Mouse (Mus musculus): ENCODE results near the gene Psma1. TPM values are rescaled to one million over a fixed set of nuclear protein-coding genes. Genes with fewer than 3 reads are reported as not detected.

The Psma1 gene
- polyA plus RNA-seq, 1 experiment from 2014 or later, result 242 TPM

- Histone ChIP-seq H3K4me3 (ENCODE audit: low read depth, low read length) (no peak overlapping the region), H3K9me3 (ENCODE audit: control insufficient read depth, low read length) (no peaks in the 10 kb centered on the region), H3K27me3 (ENCODE audit: control insufficient read depth, insufficient read depth, low read length) (no peaks in the 10 kb centered on the region), H3K27ac (replicated peaks) (no peak overlapping the region), H3K36me3 (ENCODE audit: control insufficient read depth, insufficient read depth, low read length) (no peaks in the 10 kb centered on the region), H3K4me1 (replicated peaks; ENCODE audit: control insufficient read depth, insufficient read depth) (no peaks in the 10 kb centered on the region), H3K4me2 (replicated peaks; ENCODE audit: low read depth) (no peak overlapping the region), H3K9ac (ENCODE audit: low read length) (no peak overlapping the region)
- DNase-seq (ENCODE audit: low spot score) (no peak), ATAC-seq (ENCODE audit: low FRiP score, low TSS enrichment) (no peak)
- no peak for TF ChIP-seq CTCF (IDR thresholded peaks at IDR 0.05; ENCODE audit: low read depth)
- no peak for TF ChIP-seq EP300 (optimal IDR thresholded peaks at IDR 0.05)
- 52% methylated on average over 4 of the region's 4 CpGs for WGBS
Observed at GRCm38 (mm10) chr7:114299247-114299646, 23.3 kb upstream of the Psma1 start.

GRCm38 (mm10) chr7:114294698-114295097, 18.8 kb upstream of the Psma1 start:
- no peak; the same call in 1 of the 2 replicates for ATAC-seq (ENCODE audit: low FRiP score, low TSS enrichment)
- Histone ChIP-seq H3K4me2 (replicated peaks; ENCODE audit: low read depth) (no peak overlapping the region), H3K36me3 (ENCODE audit: control insufficient read depth, insufficient read depth, low read length) (no peaks in the 10 kb centered on the region), H3K4me1 (replicated peaks; ENCODE audit: control insufficient read depth, insufficient read depth) (no peaks in the 10 kb centered on the region), H3K27ac (replicated peaks) (no peak overlapping the region), H3K4me3 (ENCODE audit: low read depth, low read length) (no peak overlapping the region), H3K9ac (ENCODE audit: low read length) (no peak overlapping the region), H3K9me3 (ENCODE audit: control insufficient read depth, low read length) (no peaks in the 10 kb centered on the region), H3K27me3 (ENCODE audit: control insufficient read depth, insufficient read depth, low read length) (no peaks in the 10 kb centered on the region)
- no peak for DNase-seq (ENCODE audit: low spot score)
- TF ChIP-seq CTCF (IDR thresholded peaks at IDR 0.05; ENCODE audit: low read depth) (peak; percentile 49), EP300 (optimal IDR thresholded peaks at IDR 0.05) (no peak)
- 84% methylated on average over 5 of the region's 5 CpGs for WGBS

- no peak for TF ChIP-seq CTCF (IDR thresholded peaks at IDR 0.05; ENCODE audit: low read depth)
- no peak for TF ChIP-seq EP300 (optimal IDR thresholded peaks at IDR 0.05)
- H3K36me3 ChIP-seq (ENCODE audit: control insufficient read depth, insufficient read depth, low read length), result no peaks in the 10 kb centered on the region
- H3K9me3 ChIP-seq (ENCODE audit: control insufficient read depth, low read length), result no peaks in the 10 kb centered on the region
- H3K27me3 ChIP-seq (ENCODE audit: control insufficient read depth, insufficient read depth, low read length), result no peaks in the 10 kb centered on the region
- H3K4me1 ChIP-seq (replicated peaks; ENCODE audit: control insufficient read depth, insufficient read depth), result no peaks in the 10 kb centered on the region
- H3K4me2 ChIP-seq (replicated peaks; ENCODE audit: low read depth), result no peak overlapping the region
- WGBS, result 77% methylated on average over 5 of the region's 5 CpGs
- no peak for ATAC-seq (ENCODE audit: low FRiP score, low TSS enrichment)
- no peak overlapping the region for H3K27ac ChIP-seq (replicated peaks)
- no peak for DNase-seq (ENCODE audit: low spot score)
- no peak overlapping the region for H3K9ac ChIP-seq (ENCODE audit: low read length)
- no peak overlapping the region for H3K4me3 ChIP-seq (ENCODE audit: low read depth, low read length)
Observed at GRCm38 (mm10) chr7:114293903-114294302, 18.0 kb upstream of the Psma1 start.

- Histone ChIP-seq H3K4me1 (replicated peaks; ENCODE audit: control insufficient read depth, insufficient read depth) (no peaks in the 10 kb centered on the region), H3K4me2 (replicated peaks; ENCODE audit: low read depth) (peak overlapping the region; percentile 49), H3K27ac (replicated peaks) (0 out of 2 replicates have a peak overlapping the region, but pooled peaks have one; percentile 36), H3K4me3 (ENCODE audit: low read depth, low read length) (peak overlapping the region; percentile 13; the same call in 1 of the 2 replicates), H3K9me3 (ENCODE audit: control insufficient read depth, low read length) (no peaks in the 10 kb centered on the region), H3K36me3 (ENCODE audit: control insufficient read depth, insufficient read depth, low read length) (no peaks in the 10 kb centered on the region), H3K27me3 (ENCODE audit: control insufficient read depth, insufficient read depth, low read length) (no peaks in the 10 kb centered on the region), H3K9ac (ENCODE audit: low read length) (peak overlapping the region; percentile 0; the same call in 1 of the 2 replicates)
- TF ChIP-seq CTCF (IDR thresholded peaks at IDR 0.05; ENCODE audit: low read depth) (no peak), EP300 (optimal IDR thresholded peaks at IDR 0.05) (no peak)
- peak; percentile 70 for DNase-seq (ENCODE audit: low spot score)
- peak; percentile 84 for ATAC-seq (ENCODE audit: low FRiP score, low TSS enrichment)
- 11% methylated on average over 12 of the region's 12 CpGs for WGBS
Observed at GRCm38 (mm10) chr7:114292501-114292971, 16.6 kb upstream of the Psma1 start.

GRCm38 (mm10) chr7:114291461-114292335, 15.8 kb upstream of the Psma1 start:
- Histone ChIP-seq H3K36me3 (ENCODE audit: control insufficient read depth, insufficient read depth, low read length) (no peaks in the 10 kb centered on the region), H3K4me3 (ENCODE audit: low read depth, low read length) (no peak overlapping the region), H3K9ac (ENCODE audit: low read length) (no peak overlapping the region), H3K4me1 (replicated peaks; ENCODE audit: control insufficient read depth, insufficient read depth) (no peaks in the 10 kb centered on the region), H3K27me3 (ENCODE audit: control insufficient read depth, insufficient read depth, low read length) (no peaks in the 10 kb centered on the region), H3K27ac (replicated peaks) (no peak overlapping the region), H3K9me3 (ENCODE audit: control insufficient read depth, low read length) (no peaks in the 10 kb centered on the region), H3K4me2 (replicated peaks; ENCODE audit: low read depth) (peak overlapping the region; percentile 49; the same call in 1 of the 2 replicates)
- DNase-seq (ENCODE audit: low spot score), result no peak
- TF ChIP-seq EP300 (optimal IDR thresholded peaks at IDR 0.05) (no peak), CTCF (IDR thresholded peaks at IDR 0.05; ENCODE audit: low read depth) (no peak)
- ATAC-seq (ENCODE audit: low FRiP score, low TSS enrichment), result no peak
- WGBS, result 63% methylated on average over 15 of the region's 15 CpGs

- H3K4me2 ChIP-seq (replicated peaks; ENCODE audit: low read depth), result no peak overlapping the region
- H3K27me3 ChIP-seq (ENCODE audit: control insufficient read depth, insufficient read depth, low read length), result no peaks in the 10 kb centered on the region
- ATAC-seq (ENCODE audit: low FRiP score, low TSS enrichment), result 0 out of 2 replicates have a peak, but pooled peaks have one; percentile 40
- 57% methylated on average over 5 of the region's 5 CpGs for WGBS
- no peak for TF ChIP-seq CTCF (IDR thresholded peaks at IDR 0.05; ENCODE audit: low read depth)
- TF ChIP-seq EP300 (optimal IDR thresholded peaks at IDR 0.05), result no peak
- no peak overlapping the region for H3K9ac ChIP-seq (ENCODE audit: low read length)
- no peaks in the 10 kb centered on the region for H3K4me1 ChIP-seq (replicated peaks; ENCODE audit: control insufficient read depth, insufficient read depth)
- H3K27ac ChIP-seq (replicated peaks), result no peak overlapping the region
- no peaks in the 10 kb centered on the region for H3K9me3 ChIP-seq (ENCODE audit: control insufficient read depth, low read length)
- H3K36me3 ChIP-seq (ENCODE audit: control insufficient read depth, insufficient read depth, low read length), result no peaks in the 10 kb centered on the region
- DNase-seq (ENCODE audit: low spot score), result no peak
- H3K4me3 ChIP-seq (ENCODE audit: low read depth, low read length), result no peak overlapping the region
Observed at GRCm38 (mm10) chr7:114290078-114290506, 14.2 kb upstream of the Psma1 start.
